Comparison of ENCODE assay signal across 30 mouse cellular contexts in the genomic region with DNA sequence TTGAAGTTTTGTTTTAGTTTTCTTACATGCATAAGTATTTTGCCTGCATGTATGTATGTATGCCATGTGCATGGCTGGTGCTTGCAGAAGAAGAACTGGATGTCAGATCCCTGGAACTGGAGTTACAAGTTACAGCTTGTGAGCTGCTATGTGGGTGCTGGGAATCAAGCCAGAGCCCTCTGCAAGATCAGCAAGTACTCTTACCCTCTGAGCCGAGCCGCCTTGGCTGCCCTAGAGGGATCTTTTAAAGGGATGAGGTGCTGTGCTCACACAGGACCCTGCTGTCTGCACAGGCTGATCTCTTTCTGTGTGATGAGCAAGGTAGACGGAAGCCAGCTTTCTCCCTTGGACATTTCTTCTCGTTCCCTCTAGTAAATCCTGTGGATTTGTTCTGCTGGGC.
"Had no signal": no experiment of that assay in that cellular context is flagged by ENCODE, and none has a peak within 500 bp of the region (broad histone marks: within the 10 kb centered on the region; RNA-seq: fewer than 3 reads in every experiment).

No protein-coding gene starts in this region.

- H3K4me2 ChIP-seq: embryonic facial prominence, embryonic 12.5 days; embryonic facial prominence, embryonic 13.5 days; embryonic facial prominence, embryonic 15.5 days; forebrain, embryonic 12.5 days; forebrain, embryonic 13.5 days; forebrain, embryonic 15.5 days; heart, embryonic 11.5 days; heart, embryonic 12.5 days had no signal

- H3K27ac ChIP-seq: embryonic facial prominence, embryonic 10.5 days; embryonic facial prominence, embryonic 12.5 days; embryonic facial prominence, embryonic 13.5 days; embryonic facial prominence, embryonic 15.5 days; forebrain, embryonic 10.5 days; forebrain, embryonic 12.5 days; forebrain, embryonic 13.5 days; forebrain, embryonic 15.5 days; gastrocnemius, adult 2 months; heart, adult 2 months had no signal

- H3K4me3 ChIP-seq: embryonic facial prominence, embryonic 10.5 days; embryonic facial prominence, embryonic 12.5 days; embryonic facial prominence, embryonic 13.5 days; embryonic facial prominence, embryonic 15.5 days; erythroblast, embryonic 14.5 days; forebrain, embryonic 10.5 days; forebrain, embryonic 12.5 days; forebrain, embryonic 13.5 days; forebrain, embryonic 15.5 days; gastrocnemius, adult 2 months; heart, adult 2 months; heart, embryonic 12.5 days had no signal

- H3K9ac ChIP-seq: embryonic facial prominence, embryonic 12.5 days; embryonic facial prominence, embryonic 13.5 days; embryonic facial prominence, embryonic 15.5 days; forebrain, embryonic 12.5 days; forebrain, embryonic 13.5 days; forebrain, embryonic 15.5 days; forebrain, postnatal 0 days; heart, embryonic 12.5 days had no signal

- H3K36me3 ChIP-seq: embryonic facial prominence, embryonic 10.5 days; forebrain, embryonic 12.5 days; forebrain, embryonic 15.5 days had no signal

- H3K27me3 ChIP-seq: embryonic facial prominence, embryonic 12.5 days; embryonic facial prominence, embryonic 13.5 days; embryonic facial prominence, embryonic 15.5 days; forebrain, embryonic 12.5 days; forebrain, embryonic 13.5 days; forebrain, embryonic 15.5 days; heart, embryonic 12.5 days had no signal

- H3K9me3 ChIP-seq: embryonic facial prominence, embryonic 10.5 days; embryonic facial prominence, embryonic 12.5 days; embryonic facial prominence, embryonic 13.5 days; embryonic facial prominence, embryonic 15.5 days; forebrain, embryonic 10.5 days; forebrain, embryonic 12.5 days; forebrain, embryonic 13.5 days; forebrain, embryonic 15.5 days; heart, embryonic 12.5 days had no signal

- ATAC-seq: forebrain, embryonic 13.5 days; forebrain, embryonic 15.5 days; forebrain, embryonic 16.5 days; forebrain, postnatal 0 days had no signal

- H3K4me1 ChIP-seq: embryonic facial prominence, embryonic 10.5 days; embryonic facial prominence, embryonic 12.5 days; embryonic facial prominence, embryonic 15.5 days; forebrain, embryonic 10.5 days; forebrain, embryonic 12.5 days; forebrain, embryonic 13.5 days; forebrain, embryonic 15.5 days; heart, embryonic 12.5 days had no signal

- DNase-seq: cerebellum, adult 2 months; cerebellum, adult 8-10 months; cerebellum, adult 9-10 months; cerebellum, adult 9-11 months; cerebellum, postnatal 10 days; cerebellum, postnatal 14 days; cerebellum, postnatal 25 days; cerebellum, postnatal 36 days; embryo, embryonic 11 days; forebrain, postnatal 0 days; gastrocnemius, adult 2 months; gastrocnemius, postnatal 10 days; gastrocnemius, postnatal 14 days; gastrocnemius, postnatal 25 days; gastrocnemius, postnatal 36 days; heart, adult 11 months; heart, adult 18-20 months; heart, adult 2 months had no signal
